8 mouse cellular contexts compared by ENCODE assay signal in the genomic region with DNA sequence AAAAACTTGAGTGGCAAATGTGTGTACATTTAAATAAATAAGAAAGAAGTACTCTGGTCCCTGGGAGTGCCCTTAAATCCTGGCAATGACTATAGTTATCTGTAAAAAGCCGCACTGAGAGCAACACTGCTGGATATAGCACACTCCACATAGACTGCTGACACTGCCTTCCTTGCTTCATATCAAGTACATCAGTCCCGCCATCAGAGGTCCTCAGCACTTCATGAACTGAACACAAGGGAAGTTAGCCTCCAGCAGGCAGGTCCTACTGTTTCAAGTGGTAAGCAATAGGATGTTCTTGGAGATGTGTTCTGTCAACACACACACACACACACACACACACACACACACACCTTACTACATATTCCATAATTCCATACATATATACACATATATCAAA.
DNase-seq lines count a peak whose midpoint lies in the region; ATAC-seq lines count a peak whose summit lies in the region.

No protein-coding gene starts in this region.

- intact Hi-C loops in heart, postnatal 25 days (cut with DNase I) = loop anchor here (5.0 to 10.0 kb wide), 3 partner anchors 122 to 1254 kb away; no protein-coding TSS in a partner anchor

- no peak for ATAC-seq in granulocyte monocyte progenitor cell, adult 5-6 weeks (replicated peaks; ENCODE audit: poor library complexity, severe bottlenecking)

- peak; percentile 21 for DNase-seq in heart, adult 8-10 months (ENCODE audit: low spot score)
- DNase-seq in heart, postnatal 25 days (ENCODE audit: low spot score) = no peak
- peak; percentile 13 for DNase-seq in adrenal gland, postnatal 25 days
- peak; percentile 9 to 60 for DNase-seq in frontal cortex, adult 2 months (ENCODE audit: extremely low spot score in 1 of 2, low spot score in 1 of 2)
- peak; percentile 28 to 55 for DNase-seq in layer of hippocampus, postnatal 14 days (ENCODE audit: low spot score in 2 of 2)
- peak; percentile 35 to 43 for DNase-seq in right cerebral cortex, adult 2 months (ENCODE audit: low spot score in 2 of 2)
- no peak for DNase-seq in B cell, adult 2 months

Comparison
In these comparisons a context has a peak if more than half of its experiments do, and no peak if none do; other contexts are left out.
1. DNase-seq: peak in heart, adult 8-10 months (single experiment), adrenal gland, postnatal 25 days (single experiment), frontal cortex, adult 2 months (2 of 2), layer of hippocampus, postnatal 14 days (2 of 2) and right cerebral cortex, adult 2 months (2 of 2); none in heart, postnatal 25 days (single experiment) and B cell, adult 2 months (0 of 2).